ENCODE assay signal across 29 mouse cellular contexts in the genomic region with DNA sequence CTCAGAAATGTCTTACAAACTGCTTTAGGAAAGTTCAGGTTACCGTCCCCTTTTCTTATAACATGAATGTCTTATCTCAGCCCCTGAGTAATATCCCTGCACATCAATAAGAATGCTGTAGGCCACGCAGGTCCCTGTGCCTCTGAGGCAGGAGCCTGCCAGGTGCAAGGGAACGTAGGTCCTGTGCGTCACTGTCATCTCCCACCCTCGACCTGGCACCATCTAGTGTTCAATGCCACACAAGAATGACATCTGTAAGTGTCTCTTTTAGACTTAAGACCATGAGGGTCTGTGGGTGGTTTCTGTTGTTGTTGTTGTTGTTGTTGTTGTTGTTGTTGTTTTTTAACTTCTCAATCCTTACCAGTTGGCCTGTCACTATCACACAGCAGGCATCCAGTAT. TPM values are rescaled to one million over a fixed set of nuclear protein-coding genes. Genes with fewer than 3 reads are reported as not detected.
A peak's percentile ranks its signal among the peaks of the same experiment; 100 is the strongest.
DNase-seq lines count a peak whose midpoint lies in the region; ATAC-seq and TF ChIP-seq lines count a peak whose summit lies in the region.
"Had no signal": no experiment of that assay in that cellular context is flagged by ENCODE, and none has a peak within 500 bp of the region (broad histone marks: within the 10 kb centered on the region; RNA-seq: fewer than 3 reads in every experiment).

No protein-coding gene starts in this region.

- in situ Hi-C loops in CH12.LX (cut with MboI; ENCODE audit: low pct_ligation_motif_present, low pct_unique_long_range_greater_than_20kb, low sequenced_read_pairs) = loop anchor here (10.0 kb wide), 1 partner anchor 88 kb away; no protein-coding TSS in a partner anchor

- H3K36me3 ChIP-seq in megakaryocyte, embryonic 14.5 days (replicated peaks; ENCODE audit: low read length) = peaks cover 30% of the 10 kb centered on the region
- no peaks in the 10 kb centered on the region for H3K36me3 ChIP-seq in CH12.LX (replicated peaks in 1 of 2; ENCODE audit: control insufficient read depth in 1 of 2, insufficient read depth in 1 of 2, low read length in 1 of 2)
- peaks cover 68% of the 10 kb centered on the region for H3K36me3 ChIP-seq in G1E (replicated peaks)
- no peaks in the 10 kb centered on the region for H3K36me3 ChIP-seq in liver, embryonic 13.5 days
- H3K36me3 ChIP-seq: heart, embryonic 13.5 days; hindbrain, embryonic 15.5 days; kidney, embryonic 15.5 days; limb, embryonic 13.5 days; midbrain, embryonic 15.5 days had no signal

- H3K4me3 ChIP-seq in megakaryocyte, embryonic 14.5 days (replicated peaks) = peak overlapping the region; percentile 86
- H3K4me3 ChIP-seq in CH12.LX (replicated peaks in 1 of 3; ENCODE audit: low read depth in 2 of 3, low read length in 2 of 3, poor library complexity in 1 of 3) (no peak overlapping the region), G1E (ENCODE audit: low read depth, low read length) (peak overlapping the region; percentile 34; the same call in 1 of the 2 replicates)
- no peak overlapping the region for H3K4me3 ChIP-seq in liver, embryonic 13.5 days (replicated peaks)
- H3K4me3 ChIP-seq: forebrain, embryonic 13.5 days; heart, adult 2 months; heart, embryonic 13.5 days; hindbrain, embryonic 15.5 days; kidney, embryonic 15.5 days; limb, embryonic 13.5 days; midbrain, embryonic 15.5 days had no signal

- DNase-seq in CH12.LX (ENCODE audit: extremely low read depth) = no peak
- DNase-seq in G1E (ENCODE audit: low spot score) = no peak
- no peak for DNase-seq in liver, embryonic 13.5 days
- DNase-seq in gastrocnemius, adult 8-10 months (ENCODE audit: low spot score in 2 of 2) = no peak
- no peak for DNase-seq in gastrocnemius, postnatal 25 days
- DNase-seq: adrenal gland, adult 2 months; adrenal gland, postnatal 36 days; B cell, adult 2 months; cerebellum, adult 9-10 months; cerebellum, postnatal 36 days; gastrocnemius, postnatal 36 days; heart, adult 2 months; heart, postnatal 10 days; kidney, adult 18-20 months; kidney, postnatal 25 days; lung, adult 18-20 months; lung, postnatal 4 days; right cerebral cortex, postnatal 4 days had no signal

- H3K79me2 ChIP-seq in CH12.LX (replicated peaks; ENCODE audit: control insufficient read depth, extremely low read depth, insufficient read depth, poor library complexity, severe bottlenecking) = no peaks in the 10 kb centered on the region

- no peak for ATAC-seq in megakaryocyte, adult 5-6 weeks (ENCODE audit: poor library complexity, severe bottlenecking)
- no peak for ATAC-seq in G1E (ENCODE audit: extremely low read depth, insufficient number of reproducible peaks, low FRiP score, poor library complexity, severe bottlenecking)
- no peak for ATAC-seq in liver, embryonic 13.5 days (ENCODE audit: low read depth)
- ATAC-seq: activated CD4-positive, CD25-positive, alpha-beta regulatory T cell, adult 4 months; forebrain, embryonic 13.5 days; lung, postnatal 0 days; midbrain, embryonic 15.5 days had no signal

- TF ChIP-seq EP300 in CH12.LX (IDR thresholded peaks at IDR 0.05; ENCODE audit: low read length) = no peak

- TF ChIP-seq POLR2A in CH12.LX (IDR thresholded peaks at IDR 0.05; ENCODE audit: low read depth, low read length) = no peak

- WGBS in liver, embryonic 13.5 days (ENCODE audit: insufficient replicate concordance) = 20% methylated on average over 5 of the region's 5 CpGs

- no peaks in the 10 kb centered on the region for H3K9me3 ChIP-seq in megakaryocyte, embryonic 14.5 days
- no peaks in the 10 kb centered on the region for H3K9me3 ChIP-seq in CH12.LX (replicated peaks; ENCODE audit: low read length)
- H3K9me3 ChIP-seq in G1E (replicated peaks) = no peaks in the 10 kb centered on the region
- H3K9me3 ChIP-seq in liver, embryonic 13.5 days (replicated peaks) = no peaks in the 10 kb centered on the region
- H3K9me3 ChIP-seq: forebrain, embryonic 13.5 days; heart, embryonic 13.5 days; hindbrain, embryonic 15.5 days; kidney, embryonic 15.5 days; limb, embryonic 13.5 days; midbrain, embryonic 15.5 days had no signal

- dilution Hi-C loops in CH12.LX (cut with MboI; ENCODE audit: extremely low pct_ligation_motif_present, extremely low pct_unique_long_range_greater_than_20kb, low sequenced_read_pairs) = no loop called here

- no peaks in the 10 kb centered on the region for H3K27me3 ChIP-seq in megakaryocyte, embryonic 14.5 days (replicated peaks)
- no peaks in the 10 kb centered on the region for H3K27me3 ChIP-seq in CH12.LX (replicated peaks)
- no peaks in the 10 kb centered on the region for H3K27me3 ChIP-seq in G1E (ENCODE audit: insufficient read depth, low read length)
- no peaks in the 10 kb centered on the region for H3K27me3 ChIP-seq in liver, embryonic 13.5 days
- H3K27me3 ChIP-seq: forebrain, embryonic 13.5 days; hindbrain, embryonic 15.5 days; kidney, embryonic 15.5 days; limb, embryonic 13.5 days; midbrain, embryonic 15.5 days had no signal

- TF ChIP-seq RAD21 in CH12.LX (IDR thresholded peaks at IDR 0.05; ENCODE audit: low read depth, low read length) = no peak; the same call in 1 of the 2 replicates

- TF ChIP-seq CTCF in CH12.LX (conservative IDR thresholded peaks at IDR 0.05 in 1 of 2, IDR thresholded peaks at IDR 0.05 in 1 of 2; ENCODE audit: low read depth in 2 of 2, low read length in 2 of 2) = no peak; a peak in 1 of 4 replicates
- no peak for TF ChIP-seq CTCF in G1E (IDR thresholded peaks at IDR 0.05; ENCODE audit: low read depth, low read length)

- no peak overlapping the region for H3K9ac ChIP-seq in CH12.LX (ENCODE audit: insufficient read depth, low read depth)
- H3K9ac ChIP-seq in liver, embryonic 13.5 days = no peak overlapping the region
- H3K9ac ChIP-seq: forebrain, embryonic 13.5 days; heart, embryonic 13.5 days; hindbrain, embryonic 15.5 days; kidney, embryonic 15.5 days; limb, embryonic 13.5 days; midbrain, embryonic 15.5 days had no signal

- no peak overlapping the region for H3K4me2 ChIP-seq in CH12.LX (ENCODE audit: insufficient read depth, low read depth, poor library complexity, severe bottlenecking)
- H3K4me2 ChIP-seq in liver, embryonic 13.5 days = no peak overlapping the region
- H3K4me2 ChIP-seq: forebrain, embryonic 13.5 days; heart, embryonic 13.5 days; hindbrain, embryonic 15.5 days; kidney, embryonic 15.5 days; limb, embryonic 13.5 days; midbrain, embryonic 15.5 days had no signal

- peaks cover 100% of the 10 kb centered on the region for H3K4me1 ChIP-seq in megakaryocyte, embryonic 14.5 days
- H3K4me1 ChIP-seq in CH12.LX (ENCODE audit: control insufficient read depth in 1 of 2, insufficient read depth in 2 of 2) = peaks cover 26 to 49% of the 10 kb centered on the region in 2 experiments
- H3K4me1 ChIP-seq in G1E (ENCODE audit: insufficient read depth, low read depth, low read length) = peaks cover 97% of the 10 kb centered on the region
- H3K4me1 ChIP-seq in liver, embryonic 13.5 days (replicated peaks) = peaks cover 99% of the 10 kb centered on the region

- H3K27ac ChIP-seq in CH12.LX (ENCODE audit: insufficient read depth, low read depth) = no peak overlapping the region
- H3K27ac ChIP-seq in liver, embryonic 13.5 days = peak overlapping the region; percentile 63
- H3K27ac ChIP-seq: forebrain, embryonic 13.5 days; heart, adult 2 months; heart, embryonic 13.5 days; hindbrain, embryonic 15.5 days; kidney, embryonic 15.5 days; limb, embryonic 13.5 days; midbrain, embryonic 15.5 days; stomach, postnatal 0 days had no signal

TF ChIP-seq in CH12.LX, 34 proteins besides CTCF, POLR2A, EP300 and RAD21:
- peak; percentile 7; the same call in 1 of the 2 replicates for TF ChIP-seq SMC3 (IDR thresholded peaks at IDR 0.05; ENCODE audit: low read depth, low read length)
- TF ChIP-seq ETS1 (conservative IDR thresholded peaks at IDR 0.05; ENCODE audit: low read depth, low read length) = no peak
- no peak for TF ChIP-seq MAZ (IDR thresholded peaks at IDR 0.05; ENCODE audit: low read depth, low read length)
- no peak for TF ChIP-seq GABPA (IDR thresholded peaks at IDR 0.05; ENCODE audit: insufficient replicate concordance, low read depth, low read length)
- TF ChIP-seq MAX (IDR thresholded peaks at IDR 0.05; ENCODE audit: low read length) = no peak
- no peak for TF ChIP-seq ELF1 (IDR thresholded peaks at IDR 0.05; ENCODE audit: low read depth, low read length)
- TF ChIP-seq JUND (conservative IDR thresholded peaks at IDR 0.05; ENCODE audit: low read depth, low read length) = no peak
- TF ChIP-seq MYC (IDR thresholded peaks at IDR 0.05; ENCODE audit: low read depth, low read length) = no peak

RNA-seq across cellular contexts. Expression of a gene that starts 56.0 kb away (rescaled TPM):
- polyA plus RNA-seq in megakaryocyte, embryonic 14.5 days (2012; ENCODE audit: insufficient read depth, low replicate concordance) = 7.7 and 12.3 TPM in 2 replicates
- 86.4 and 88.1 TPM in 2 replicates for total RNA-seq in megakaryocyte, adult 5-6 weeks (2015)
- total RNA-seq in megakaryocyte, adult 5-6 weeks (2017) = 83.6 and 93.5 TPM in 2 replicates
- 5.3 and 6.9 TPM in 2 replicates for total RNA-seq in CH12.LX (2012; rRNA removed)
- 2.3 and 2.4 TPM in 2 replicates for total RNA-seq in CH12.LX (2014; rRNA removed)
- 3.2 and 3.7 TPM in 2 replicates for polyA plus RNA-seq in CH12.LX (2012; ENCODE audit: insufficient read length, low read depth)
- total RNA-seq in G1E (2014; fragmentation: Nextera tagmentation) = 154 and 161 TPM in 2 replicates
- total RNA-seq in G1E (2017) = 109 and 119 TPM in 2 replicates
- 30.5 and 31.4 TPM in 2 replicates for polyA plus RNA-seq in G1E (2012)
- polyA plus RNA-seq in liver, embryonic 13.5 days (2015; fragmentation: Nextera tagmentation; extraction: Ambion mirVana) = 2.5 and 2.8 TPM in 2 replicates
- 1 to 10 TPM in 2 of 4 experiments, under 1 TPM in 2; 0.87 to 1.3 (median 1.0) TPM for total RNA-seq in gastrocnemius, adult 8-10 months (2022)
- total RNA-seq in gastrocnemius, postnatal 25 days (2021) = 1 to 10 TPM; 1.9 to 2.1 TPM

Comparison
In these comparisons a context has a peak if more than half of its experiments do, and no peak if none do; other contexts are left out.
1. H3K4me3 ChIP-seq: peak in megakaryocyte, embryonic 14.5 days (single experiment) and G1E (single experiment); none in CH12.LX (0 of 3) and liver, embryonic 13.5 days (single experiment).
2. RNA of a gene that starts 56.0 kb away (total RNA-seq): 109 to 161 TPM in G1E and 83.6 to 93.5 TPM in megakaryocyte, adult 5-6 weeks; 2.3 to 6.9 TPM in CH12.LX, 1.9 to 2.1 TPM in gastrocnemius, postnatal 25 days and 0.87 to 1.3 TPM in gastrocnemius, adult 8-10 months; every median in the first group is over 10 times any median in the second.